Mouse (Mus musculus) c-Kit-positive CD71-positive TER-119-positive erythroid progenitor cells, embryonic 14.5 days (primary cell): ENCODE measurements around the gene Phkg2.

Source experiments
- DNase-seq: peaks from one replicate; pipeline ENCODE4 v3.0.0-alpha.2; 2013; ENCODE audit warnings: low spot score

Gene Phkg2

DNA sequence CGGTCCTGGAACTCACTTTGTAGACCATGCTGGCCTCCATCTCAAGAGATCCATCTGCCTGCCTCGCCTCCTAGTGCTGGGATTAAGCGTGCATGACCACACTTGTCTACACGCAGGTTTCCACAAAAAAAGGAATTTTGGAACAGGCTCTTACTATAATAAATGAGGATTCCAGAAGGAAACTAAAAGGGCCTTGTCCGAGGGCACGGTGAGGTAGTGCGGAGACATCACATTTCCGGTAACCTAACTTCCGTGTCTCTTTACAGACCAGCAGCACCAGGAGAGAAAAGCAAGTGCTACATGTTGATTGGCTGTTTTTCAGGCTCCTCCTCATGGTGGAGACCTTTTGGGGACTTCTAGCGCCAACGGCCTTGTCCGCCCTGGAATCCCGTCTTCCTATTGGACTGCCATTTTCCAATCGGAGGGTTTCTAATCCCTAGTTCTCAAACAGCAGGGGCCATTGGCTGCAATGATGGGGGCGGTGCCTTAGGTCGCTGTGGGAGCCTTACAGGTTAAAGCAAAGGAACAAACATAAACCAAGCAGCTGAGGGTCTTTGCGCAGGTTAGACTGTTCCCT is at the start of gene Phkg2:
Gene Phkg2 (plus strand): TSS at position 446 of the 577 bp plus-strand sequence.
- DNase-seq: peak; percentile 96

DNA sequence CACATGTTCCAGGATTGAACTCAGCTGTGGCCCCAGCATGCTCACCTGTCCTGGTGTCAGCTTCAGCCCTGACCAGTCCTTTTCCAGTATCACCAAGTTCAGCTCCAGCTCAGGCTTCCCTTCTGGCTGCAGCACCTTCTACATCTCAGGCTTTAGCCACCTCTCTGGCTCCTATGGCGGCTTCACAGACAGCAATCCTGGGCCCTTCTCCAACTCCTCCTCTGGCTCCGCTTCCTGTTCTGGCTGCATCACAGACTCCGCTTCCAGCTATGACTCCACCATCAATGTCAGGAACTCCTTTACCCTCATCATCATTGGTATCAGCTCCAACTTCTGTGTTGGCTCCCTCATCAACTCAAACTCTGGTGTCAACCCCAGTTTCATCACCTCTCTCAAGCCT is 31.5 kb upstream of the Phkg2 start:
- DNase-seq: no peak

DNA sequence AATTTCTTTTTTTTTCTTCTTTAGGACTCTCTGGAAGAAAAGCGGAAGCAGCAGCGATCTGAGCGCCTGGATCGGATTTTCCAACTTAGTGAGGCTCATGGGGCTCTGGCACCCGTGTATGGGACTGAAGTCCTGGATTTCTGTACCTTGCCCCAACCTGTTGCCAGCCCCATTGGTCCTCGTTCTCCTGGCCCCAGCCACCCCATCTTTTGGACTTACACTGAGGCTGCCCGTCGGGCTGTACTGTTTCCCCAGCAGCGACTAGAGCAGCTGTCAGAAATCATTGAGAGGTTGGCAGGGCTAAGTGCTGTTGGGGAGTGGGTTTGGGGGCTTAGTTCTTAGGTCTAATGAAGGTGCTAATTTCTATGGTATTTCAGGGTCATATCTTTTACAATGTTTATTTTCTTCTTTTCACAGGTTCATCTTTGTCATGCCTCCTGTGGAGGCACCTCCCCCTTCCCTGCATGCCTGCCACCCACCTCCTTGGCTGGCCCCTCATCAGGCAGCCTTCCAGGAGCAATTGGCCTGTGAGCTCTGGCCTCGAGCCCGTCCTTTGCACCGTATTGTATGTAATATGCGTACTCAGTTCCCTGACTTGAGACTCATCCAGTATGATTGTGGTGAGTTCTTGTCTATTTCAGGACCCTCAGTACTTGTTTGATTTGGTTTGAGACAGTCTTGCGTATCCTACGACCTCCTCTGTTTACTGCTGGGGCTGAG is 23.9 kb upstream of the Phkg2 start:
- no peak for DNase-seq

DNA sequence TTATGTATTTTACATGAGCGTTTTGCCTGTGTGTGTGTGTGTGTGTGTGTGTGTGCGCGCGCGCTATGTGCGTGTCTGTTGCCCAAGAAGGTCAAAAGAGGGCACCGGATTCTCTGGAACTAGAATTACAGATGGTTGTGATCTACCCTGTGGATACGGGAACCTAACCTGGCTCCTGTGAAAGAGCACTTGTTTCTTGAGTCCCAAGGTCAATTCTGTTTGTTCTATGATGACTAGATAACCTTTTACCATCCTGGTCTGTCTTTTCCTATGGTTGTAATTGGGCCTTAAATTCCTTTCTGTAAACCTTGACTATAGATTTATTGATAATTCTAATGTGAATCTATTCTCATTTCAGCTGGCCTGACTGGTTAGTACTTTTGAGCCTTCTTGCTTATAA is 21.6 kb upstream of the Phkg2 start:
- DNase-seq: no peak

DNA sequence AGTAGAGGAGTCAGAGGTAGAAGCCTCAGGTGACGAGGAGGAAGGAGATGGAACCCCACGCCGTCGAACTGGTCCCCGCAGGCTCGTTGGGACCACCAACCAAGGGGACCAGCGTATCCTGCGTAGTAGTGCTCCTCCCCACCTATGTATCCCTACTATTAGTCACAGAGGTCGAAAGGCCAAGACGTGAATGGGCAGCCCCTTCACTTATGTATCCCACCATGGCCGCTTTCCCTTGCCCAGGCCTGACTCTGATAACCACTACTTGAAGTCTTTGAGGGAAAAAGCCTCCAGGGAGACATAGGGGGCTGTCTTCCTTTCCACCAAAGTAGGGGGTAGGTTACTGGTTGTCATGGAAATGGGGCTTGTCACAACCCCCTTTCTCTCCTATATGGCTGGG is 12.6 kb upstream of the Phkg2 start:
- DNase-seq: no peak

DNA sequence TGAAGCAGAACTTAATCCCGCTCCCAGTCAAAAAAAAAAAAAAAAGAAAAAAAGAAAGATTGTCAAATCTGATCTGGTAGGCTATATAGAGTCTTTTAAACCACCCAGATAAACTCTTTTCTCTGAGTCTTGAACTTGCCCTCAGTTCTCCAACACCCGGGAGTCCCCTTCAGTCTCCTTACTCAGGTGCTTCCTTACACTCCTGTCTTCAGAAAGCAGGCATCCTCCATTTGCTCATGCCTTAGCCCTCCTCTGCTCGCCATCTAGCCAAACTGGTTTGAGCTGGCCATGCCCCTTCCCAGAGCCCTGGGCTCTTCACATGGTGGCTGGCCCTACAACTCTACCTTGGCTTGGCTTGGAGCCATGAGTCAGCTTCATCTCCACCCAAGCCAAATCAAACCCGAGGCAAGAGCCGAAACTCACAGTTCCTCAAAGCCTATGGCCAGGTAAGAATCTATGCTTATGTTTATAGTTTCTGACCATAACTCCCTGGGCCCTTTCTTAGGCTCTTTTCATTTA is 11.7 kb upstream of the Phkg2 start, which contains the start of gene Tmem265:
Gene Tmem265 (plus strand): TSS at position 51 of the 519 bp plus-strand sequence.
- no peak for DNase-seq

DNA sequence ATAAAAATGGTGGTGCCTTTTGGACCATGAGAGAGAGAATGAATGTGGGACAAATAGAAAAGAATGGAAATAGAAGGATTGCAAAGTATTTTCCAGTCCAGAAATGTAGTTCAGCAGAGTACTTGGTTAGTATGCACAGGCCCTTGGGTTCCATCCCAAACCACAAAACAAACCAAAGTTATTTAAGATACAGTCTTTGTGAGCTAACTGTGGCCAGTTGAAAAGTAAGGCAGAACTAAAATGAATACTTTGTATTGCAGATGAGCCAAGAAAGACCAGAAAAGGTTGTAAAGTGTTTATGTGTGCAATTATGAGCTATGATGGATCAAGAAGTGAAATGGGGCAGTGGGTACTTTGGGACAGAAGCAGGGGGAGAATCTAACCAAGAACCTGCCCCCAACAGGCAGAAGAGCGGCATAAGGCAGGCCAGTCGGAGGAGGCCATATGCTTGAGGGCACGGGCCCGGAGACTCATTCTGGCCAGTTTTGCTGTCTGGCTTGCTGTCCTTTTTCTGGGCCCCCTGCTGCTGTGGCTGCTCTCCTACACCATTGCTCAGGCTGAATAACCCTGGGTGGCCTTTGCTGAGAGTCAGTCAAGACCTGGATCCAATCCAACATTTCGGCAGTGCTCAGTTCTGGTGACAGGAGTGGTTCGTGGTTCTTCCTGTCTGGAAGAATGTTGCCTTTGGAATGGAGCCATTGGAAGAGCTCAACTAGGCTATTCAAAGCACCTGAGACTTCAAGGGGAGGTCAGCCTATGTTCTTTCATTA is 8.6 kb upstream of the Phkg2 start:
- DNase-seq: no peak

GRCm38 (mm10) chr7:127573503-127574008 is 416 bp downstream of the Phkg2 start:
- no peak for DNase-seq

- DNase-seq: no peak
Observed at GRCm38 (mm10) chr7:127574115-127574514, 975 bp downstream of the Phkg2 start.

DNA sequence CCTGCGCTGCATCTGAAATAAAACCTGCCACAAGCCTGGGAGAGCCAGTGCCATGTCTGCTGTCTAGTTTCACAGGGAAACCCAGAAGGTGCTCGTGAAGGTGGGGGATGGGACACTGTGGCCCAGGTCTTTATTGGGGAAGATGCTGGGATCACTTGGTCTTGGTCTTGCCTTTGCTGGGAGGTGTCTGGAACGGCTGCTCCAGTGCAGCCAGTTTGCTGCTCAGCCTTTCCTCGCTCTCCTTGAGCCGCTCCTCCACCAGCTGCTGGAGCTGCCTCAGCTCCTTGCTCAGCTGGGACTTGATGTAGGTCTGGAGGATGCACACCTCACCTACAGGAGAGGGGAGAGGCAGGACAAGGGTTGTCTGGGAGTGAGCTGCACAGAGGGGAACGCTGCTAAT is 10.1 kb downstream of the Phkg2 start:
- DNase-seq: no peak

- no peak for DNase-seq
Observed at GRCm38 (mm10) chr7:127585031-127585430, 11.9 kb downstream of the Phkg2 start.

DNA sequence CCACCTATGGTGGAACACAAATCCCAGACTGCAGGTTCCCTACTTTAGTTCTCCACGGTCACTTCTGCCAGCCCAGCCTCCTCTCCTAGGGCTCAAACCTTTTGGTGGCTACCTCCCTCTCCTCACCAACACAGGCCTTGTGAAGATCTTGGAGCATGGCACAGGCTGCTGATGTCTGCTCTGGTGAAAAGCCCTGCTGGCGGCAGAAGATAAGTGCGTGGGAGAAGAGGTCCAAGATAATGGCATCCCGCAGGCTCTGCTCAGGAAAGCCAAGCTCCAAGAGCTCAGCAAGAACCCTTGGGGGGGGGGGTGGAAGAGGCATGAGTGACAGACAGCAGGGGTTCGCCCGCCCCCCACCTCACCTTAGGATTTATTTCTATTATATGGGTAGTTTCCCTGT is 13.0 kb downstream of the Phkg2 start:
- peak; percentile 78 for DNase-seq

GRCm38 (mm10) chr7:127587196-127587595 is 14.1 kb downstream of the Phkg2 start:
- DNase-seq: no peak

DNA sequence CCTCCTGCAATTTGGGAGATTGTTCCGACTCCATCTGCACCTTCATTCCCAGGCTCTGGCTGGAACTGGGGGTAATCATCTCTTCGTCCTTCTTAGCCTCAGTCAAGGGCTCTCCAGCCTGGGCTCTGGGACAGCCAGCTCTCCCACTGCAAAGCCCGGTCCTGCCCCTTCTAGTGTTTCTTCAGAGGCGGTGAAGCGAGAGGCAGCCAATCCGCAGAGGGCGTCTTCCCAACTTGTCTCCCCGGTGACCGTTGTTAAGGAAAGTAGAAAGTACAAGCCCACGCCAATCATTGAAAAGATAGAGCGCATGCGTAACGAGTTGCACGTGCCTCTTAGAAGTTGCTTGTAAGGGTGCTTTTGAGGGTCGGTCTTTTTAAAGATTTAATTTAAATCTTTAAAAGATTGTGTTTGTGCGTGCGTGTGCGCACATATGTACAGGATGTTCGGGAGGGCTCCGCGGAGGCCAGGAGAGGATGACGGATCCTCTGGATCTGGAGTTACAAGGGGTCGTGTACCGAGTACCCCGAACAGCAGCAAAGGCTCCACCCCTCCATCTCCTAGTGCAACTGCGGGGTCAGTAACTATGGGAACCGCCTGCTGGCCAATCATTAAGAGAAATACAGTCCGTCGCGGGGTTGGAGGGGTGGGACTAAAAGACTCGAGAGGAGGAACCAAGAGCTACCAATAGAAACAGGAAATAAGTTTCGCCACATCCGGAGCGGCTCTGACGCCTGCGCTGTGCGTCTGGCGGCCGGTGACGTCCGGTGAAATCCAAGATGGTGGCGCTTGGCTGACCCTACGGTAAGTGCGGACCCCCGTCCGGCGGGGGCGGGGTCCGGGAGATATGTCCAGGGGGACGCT is 15.1 kb downstream of the Phkg2 start, which contains the start of the genes Ccdc189 and Rnf40:
Gene Ccdc189 (minus strand): TSS at position 585 of the 861 bp plus-strand sequence.
Gene Rnf40 (plus strand): TSS at position 757 of the 861 bp plus-strand sequence.
- DNase-seq: peak; percentile 97

- DNase-seq: no peak
Observed at GRCm38 (mm10) chr7:127588901-127589300, 15.8 kb downstream of the Phkg2 start.

- DNase-seq: no peak
Observed at GRCm38 (mm10) chr7:127589637-127590036, 16.5 kb downstream of the Phkg2 start.

DNA sequence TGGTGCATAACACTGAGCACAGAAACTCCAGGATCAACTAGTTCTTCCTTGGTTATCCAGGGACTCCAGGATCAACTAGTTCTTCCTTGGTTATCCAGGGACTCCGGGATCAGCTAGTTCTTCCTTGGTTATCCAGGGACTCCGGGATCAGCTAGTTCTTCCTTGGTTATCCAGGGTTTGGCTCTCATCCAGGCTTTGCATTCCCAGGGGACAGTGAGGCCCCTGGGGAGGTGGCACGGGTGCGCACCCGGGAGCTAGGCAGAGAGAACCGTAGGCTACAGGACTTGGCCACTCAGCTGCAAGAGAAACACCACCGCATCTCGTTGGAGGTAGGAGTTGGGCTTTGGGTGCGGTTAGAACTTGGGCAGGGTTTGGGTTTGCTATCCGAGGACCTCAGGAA is 18.0 kb downstream of the Phkg2 start:
- DNase-seq: no peak

GRCm38 (mm10) chr7:127592575-127592974 is 19.4 kb downstream of the Phkg2 start:
- no peak for DNase-seq

DNA sequence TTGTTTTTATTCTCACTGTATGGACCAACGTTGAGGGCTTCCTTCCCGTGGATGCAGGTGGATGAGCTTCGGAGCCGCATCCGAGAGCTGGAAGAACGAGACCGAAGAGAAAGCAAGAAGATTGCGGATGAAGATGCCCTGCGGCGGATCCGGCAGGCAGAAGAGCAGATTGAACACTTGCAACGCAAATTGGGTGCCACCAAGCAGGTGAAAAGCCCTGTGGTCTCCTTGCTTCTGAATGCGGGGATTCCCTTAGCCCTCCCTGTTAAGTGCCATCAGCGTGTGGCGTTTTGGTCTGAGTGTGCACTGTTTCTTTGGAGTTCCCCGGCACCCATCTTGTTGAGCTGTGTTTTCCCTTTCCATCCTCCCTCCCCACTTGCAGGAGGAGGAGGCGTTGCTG is 23.6 kb downstream of the Phkg2 start:
- no peak for DNase-seq

DNA sequence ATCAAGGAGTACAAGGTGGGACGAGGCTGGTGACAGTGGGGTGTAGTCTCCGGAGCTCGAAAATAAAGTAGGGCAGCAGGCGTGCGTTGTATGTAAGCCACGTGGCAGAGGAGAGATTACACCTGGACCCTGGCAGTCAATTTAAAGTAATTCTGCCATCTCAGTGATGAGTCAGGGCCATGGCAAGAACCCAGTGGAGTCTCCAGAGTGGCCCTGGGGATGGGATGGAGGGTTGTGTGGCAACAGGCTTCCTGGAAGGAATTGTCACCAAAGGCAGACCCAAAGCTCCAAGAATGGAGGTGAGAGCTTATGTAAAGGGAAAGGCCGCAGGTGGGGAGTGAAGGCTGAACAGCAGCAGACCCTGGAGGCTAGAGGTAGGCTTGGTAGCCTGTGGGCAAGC is 27.5 kb downstream of the Phkg2 start:
- no peak for DNase-seq

- no peak for DNase-seq
Observed at GRCm38 (mm10) chr7:127601735-127602134, 28.6 kb downstream of the Phkg2 start.
